Mouse (Mus musculus) neutrophil, adult 59 days (primary cell): ENCODE measurements around the gene Hist2h4. TPM values are rescaled to one million over a fixed set of nuclear protein-coding genes. Genes with fewer than 3 reads are reported as not detected.

ENCODE experiments used
- total RNA-seq, 2 experiments: library from RNA; stranded (reverse); gene quantifications; 1 replicate in 1 of 2; 2 replicates in 1 of 2; pipeline ENCODE4 v1.2.4; 2023

The Hist2h4 gene
- 100 to 1,000 TPM; 249 to 250 TPM for total RNA-seq

DNA sequence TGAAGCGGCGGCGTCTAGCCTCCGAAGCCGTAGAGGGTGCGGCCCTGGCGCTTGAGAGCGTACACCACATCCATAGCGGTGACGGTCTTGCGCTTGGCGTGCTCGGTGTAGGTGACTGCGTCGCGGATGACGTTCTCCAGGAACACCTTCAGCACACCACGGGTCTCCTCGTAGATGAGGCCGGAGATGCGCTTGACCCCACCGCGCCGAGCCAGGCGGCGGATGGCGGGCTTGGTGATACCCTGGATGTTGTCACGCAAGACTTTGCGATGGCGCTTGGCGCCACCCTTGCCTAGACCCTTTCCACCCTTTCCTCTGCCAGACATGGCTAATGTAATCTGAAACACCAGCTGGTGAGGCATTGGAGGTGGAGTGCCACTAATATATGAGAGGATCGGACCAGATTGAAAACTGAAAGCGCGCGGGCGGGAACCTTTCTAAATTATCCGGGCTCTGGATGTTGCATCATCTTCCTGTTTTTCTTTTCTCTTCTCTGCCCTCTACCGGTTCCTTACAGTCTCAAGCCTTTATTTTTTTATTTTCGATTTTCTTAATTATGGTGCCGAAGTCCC, at the start of gene Hist2h4:
Hist2h4 (minus strand) TSS at position 333 of the 572 bp plus-strand sequence.

DNA sequence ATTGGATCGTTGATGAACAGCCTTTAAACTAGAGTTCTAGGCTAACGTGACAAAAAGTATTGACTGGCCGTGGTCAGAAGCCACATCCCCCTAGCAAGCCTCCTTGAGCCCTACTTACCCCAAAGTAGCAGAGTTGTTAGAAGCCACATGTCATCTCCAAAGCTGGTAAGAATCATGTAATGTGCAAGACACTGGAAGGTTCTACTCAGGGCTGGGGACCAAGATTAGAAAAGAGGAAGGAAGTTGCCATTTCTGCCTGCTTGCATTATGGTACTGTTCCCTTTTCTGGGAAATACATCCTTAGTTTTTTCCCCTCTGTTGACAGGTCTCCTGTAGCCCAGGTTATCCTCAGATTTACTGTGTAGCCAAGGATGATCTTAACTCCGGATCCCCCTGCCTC, 30.7 kb upstream of the Hist2h4 start, which contains the start of gene Fcgr1:
Fcgr1 (minus strand) TSS at position 183 of the 400 bp plus-strand sequence.

DNA sequence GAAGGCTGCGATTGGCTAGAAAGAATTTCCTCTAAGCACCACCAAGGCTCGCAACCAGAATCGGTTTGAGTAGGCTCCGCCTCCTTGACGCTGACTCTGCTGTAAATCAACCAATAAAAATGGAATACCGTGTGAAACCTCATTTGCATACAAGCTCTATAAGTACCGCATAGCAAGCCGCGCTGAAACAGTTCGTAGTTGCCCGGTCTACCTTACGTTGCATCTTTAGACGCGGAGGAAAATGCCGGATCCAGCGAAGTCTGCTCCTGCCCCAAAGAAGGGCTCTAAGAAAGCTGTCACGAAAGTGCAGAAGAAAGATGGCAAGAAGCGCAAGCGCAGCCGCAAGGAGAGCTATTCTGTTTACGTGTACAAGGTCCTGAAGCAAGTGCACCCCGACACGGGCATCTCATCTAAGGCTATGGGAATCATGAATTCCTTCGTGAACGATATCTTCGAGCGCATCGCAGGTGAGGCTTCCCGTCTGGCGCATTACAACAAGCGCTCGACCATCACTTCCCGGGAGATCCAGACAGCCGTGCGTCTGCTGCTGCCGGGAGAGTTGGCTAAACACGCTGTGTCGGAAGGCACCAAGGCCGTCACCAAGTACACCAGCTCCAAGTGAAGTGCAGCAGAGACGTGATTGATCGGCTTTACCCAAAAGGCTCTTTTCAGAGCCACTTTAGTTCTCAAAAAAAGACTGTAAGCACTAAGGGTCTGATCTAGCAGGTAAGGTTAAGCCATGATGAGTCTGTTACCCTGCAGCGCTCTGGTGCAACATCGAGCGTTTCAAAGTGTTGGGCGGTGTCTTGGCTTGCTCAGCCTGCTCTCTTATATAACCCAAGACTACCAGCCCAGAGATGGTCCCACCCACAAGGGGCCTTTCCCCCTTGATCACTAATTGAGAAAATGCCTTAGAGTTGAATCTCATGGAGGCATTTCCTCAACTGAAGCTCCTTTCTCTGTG, 6.7 kb upstream of the Hist2h4 start, which contains the start of gene Hist2h2bb:
Hist2h2bb (plus strand) TSS at position 242 of the 964 bp plus-strand sequence.

DNA sequence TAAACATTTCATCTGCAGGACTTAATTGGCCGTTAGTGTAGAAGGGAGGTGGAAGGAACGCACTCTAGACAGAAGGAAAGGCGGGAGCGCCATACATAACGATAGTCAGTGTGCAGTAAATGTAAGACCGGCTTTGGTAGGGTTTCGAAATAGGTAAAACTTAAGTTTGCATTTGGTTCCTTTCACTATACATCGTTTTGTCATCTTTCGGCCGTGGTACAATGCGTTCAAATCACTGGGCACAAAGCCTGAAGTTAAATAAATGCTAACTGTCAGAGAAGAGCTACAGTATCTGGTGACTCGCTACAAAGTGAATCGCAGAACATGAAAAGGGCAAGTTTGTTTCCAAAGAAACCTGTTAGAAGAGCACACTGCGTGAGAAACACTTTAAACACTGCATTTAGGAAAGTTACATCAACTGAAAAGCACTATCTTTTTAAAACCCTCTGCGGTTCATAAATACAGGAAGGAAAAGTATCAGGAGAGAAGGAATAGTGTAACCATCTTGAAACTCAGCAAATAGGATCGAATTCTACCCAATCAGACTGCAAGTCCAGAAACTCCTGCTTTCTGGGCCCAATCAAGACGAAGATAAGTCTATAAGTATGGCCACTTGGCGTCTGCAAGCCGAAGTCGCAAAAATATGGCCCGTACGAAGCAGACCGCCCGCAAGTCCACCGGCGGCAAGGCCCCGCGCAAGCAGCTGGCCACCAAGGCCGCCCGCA, 5.1 kb upstream of the Hist2h4 start, which contains the start of gene Hist2h3b:
Hist2h3b (plus strand) TSS at position 604 of the 725 bp plus-strand sequence.

DNA sequence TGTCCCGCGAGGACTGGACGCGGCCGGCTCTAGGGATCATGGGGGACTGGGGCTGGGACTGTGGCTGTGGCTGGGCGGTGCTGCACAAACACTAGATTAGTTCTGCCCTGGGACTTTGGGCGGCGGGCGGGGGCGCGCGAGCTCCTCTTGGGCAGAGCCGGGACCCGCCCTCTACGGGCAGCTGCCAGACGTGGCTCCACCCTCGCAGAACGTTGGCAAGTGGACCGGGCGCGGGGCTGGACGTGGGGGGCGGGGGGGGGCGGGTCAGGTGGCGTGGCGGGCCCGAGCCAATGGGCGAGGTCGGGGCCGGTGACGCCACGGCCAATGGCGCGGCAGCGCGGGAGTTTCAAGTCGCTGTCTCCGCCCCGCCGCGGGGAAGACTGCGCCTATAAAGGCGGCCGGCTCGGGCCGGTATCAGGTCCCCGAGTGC, 16.7 kb downstream of the Hist2h4 start, which contains the start of gene Hist2h3c1:
Hist2h3c1 (plus strand) TSS at position 259 of the 430 bp plus-strand sequence.

DNA sequence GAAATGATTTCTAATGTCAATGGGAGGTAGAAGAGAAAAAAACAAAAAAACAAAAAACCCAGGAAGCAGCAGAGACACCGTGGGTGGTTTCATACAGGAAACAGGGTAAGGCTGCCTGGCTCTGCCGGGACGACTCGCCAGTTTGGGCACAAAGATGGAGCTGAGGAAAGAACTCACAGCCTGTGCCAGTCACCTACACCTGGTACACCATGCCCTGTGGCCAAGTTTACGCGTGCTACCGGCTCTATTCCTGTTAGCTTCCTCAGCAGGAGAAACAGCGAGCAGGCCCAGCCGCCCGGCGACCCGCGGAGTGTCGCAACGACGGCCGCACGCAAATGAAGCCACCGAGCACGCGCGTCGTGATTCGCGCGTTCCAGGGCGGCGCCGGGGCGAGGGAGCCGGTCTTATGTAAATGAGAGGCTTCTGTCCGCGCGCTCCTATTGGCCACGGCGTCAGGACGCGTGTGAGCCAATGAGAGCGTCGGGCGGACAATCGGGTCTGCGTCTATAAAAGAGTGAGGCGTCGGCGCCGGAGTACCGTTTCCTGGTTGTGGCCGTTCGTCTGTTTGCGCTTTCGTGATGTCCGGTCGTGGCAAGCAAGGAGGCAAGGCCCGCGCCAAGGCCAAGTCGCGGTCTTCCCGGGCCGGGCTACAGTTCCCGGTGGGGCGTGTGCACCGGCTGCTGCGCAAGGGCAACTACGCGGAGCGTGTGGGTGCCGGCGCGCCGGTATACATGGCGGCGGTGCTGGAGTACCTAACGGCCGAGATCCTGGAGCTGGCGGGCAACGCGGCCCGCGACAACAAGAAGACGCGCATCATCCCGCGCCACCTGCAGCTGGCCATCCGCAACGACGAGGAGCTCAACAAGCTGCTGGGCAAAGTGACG, 17.9 kb downstream of the Hist2h4 start, which contains the start of gene Hist2h2aa1:
Hist2h2aa1 (plus strand) TSS at position 495 of the 884 bp plus-strand sequence.

DNA sequence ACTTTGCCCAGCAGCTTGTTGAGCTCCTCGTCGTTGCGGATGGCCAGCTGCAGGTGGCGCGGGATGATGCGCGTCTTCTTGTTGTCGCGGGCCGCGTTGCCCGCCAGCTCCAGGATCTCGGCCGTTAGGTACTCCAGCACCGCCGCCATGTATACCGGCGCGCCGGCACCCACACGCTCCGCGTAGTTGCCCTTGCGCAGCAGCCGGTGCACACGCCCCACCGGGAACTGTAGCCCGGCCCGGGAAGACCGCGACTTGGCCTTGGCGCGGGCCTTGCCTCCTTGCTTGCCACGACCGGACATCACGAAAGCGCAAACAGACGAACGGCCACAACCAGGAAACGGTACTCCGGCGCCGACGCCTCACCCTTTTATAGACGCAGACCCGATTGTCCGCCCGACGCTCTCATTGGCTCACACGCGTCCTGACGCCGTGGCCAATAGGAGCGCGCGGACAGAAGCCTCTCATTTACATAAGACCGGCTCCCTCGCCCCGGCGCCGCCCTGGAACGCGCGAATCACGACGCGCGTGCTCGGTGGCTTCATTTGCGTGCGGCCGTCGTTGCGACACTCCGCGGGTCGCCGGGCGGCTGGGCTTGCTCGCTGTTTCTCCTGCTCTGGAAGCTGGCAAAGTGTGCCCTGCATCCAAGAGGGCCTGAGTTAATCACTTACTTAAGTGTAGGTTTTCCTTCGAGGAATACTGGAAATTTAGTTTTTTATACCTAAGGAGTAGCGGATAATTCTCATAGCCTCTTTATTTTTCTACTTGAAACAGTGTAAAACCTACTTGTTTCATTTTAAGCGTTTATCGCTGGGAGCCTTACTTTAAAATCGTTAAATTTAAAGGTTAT, 22.9 kb downstream of the Hist2h4 start, which contains the start of gene Hist2h2aa2:
Hist2h2aa2 (minus strand) TSS at position 328 of the 850 bp plus-strand sequence.

DNA sequence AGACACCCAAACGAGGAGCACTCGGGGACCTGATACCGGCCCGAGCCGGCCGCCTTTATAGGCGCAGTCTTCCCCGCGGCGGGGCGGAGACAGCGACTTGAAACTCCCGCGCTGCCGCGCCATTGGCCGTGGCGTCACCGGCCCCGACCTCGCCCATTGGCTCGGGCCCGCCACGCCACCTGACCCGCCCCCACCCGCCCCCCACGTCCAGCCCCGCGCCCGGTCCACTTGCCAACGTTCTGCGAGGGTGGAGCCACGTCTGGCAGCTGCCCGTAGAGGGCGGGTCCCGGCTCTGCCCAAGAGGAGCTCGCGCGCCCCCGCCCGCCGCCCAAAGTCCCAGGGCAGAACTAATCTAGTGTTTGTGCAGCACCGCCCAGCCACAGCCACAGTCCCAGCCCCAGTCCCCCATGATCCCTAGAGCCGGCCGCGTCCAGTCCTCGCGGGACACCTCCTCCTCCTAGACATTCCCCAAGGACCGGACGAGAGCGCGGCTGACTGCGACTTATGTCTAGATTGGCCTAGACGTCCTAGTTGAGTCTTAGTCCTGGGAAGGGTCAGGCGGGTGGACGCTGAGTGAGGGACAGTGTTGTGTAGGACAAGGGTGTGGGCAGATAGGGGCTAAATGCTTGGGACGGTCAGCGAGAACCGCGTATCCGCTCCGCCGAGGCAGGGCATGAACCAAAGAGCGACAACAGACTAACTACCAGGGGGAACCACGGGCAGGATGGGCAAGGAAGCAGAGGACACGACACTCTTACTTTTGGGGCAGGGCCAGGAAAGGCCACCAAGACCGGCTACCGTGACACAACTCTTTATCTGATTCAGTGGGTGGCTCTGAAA, 23.9 kb downstream of the Hist2h4 start, which contains the start of gene Hist2h3c2:
Hist2h3c2 (minus strand) TSS at position 174 of the 840 bp plus-strand sequence.

DNA sequence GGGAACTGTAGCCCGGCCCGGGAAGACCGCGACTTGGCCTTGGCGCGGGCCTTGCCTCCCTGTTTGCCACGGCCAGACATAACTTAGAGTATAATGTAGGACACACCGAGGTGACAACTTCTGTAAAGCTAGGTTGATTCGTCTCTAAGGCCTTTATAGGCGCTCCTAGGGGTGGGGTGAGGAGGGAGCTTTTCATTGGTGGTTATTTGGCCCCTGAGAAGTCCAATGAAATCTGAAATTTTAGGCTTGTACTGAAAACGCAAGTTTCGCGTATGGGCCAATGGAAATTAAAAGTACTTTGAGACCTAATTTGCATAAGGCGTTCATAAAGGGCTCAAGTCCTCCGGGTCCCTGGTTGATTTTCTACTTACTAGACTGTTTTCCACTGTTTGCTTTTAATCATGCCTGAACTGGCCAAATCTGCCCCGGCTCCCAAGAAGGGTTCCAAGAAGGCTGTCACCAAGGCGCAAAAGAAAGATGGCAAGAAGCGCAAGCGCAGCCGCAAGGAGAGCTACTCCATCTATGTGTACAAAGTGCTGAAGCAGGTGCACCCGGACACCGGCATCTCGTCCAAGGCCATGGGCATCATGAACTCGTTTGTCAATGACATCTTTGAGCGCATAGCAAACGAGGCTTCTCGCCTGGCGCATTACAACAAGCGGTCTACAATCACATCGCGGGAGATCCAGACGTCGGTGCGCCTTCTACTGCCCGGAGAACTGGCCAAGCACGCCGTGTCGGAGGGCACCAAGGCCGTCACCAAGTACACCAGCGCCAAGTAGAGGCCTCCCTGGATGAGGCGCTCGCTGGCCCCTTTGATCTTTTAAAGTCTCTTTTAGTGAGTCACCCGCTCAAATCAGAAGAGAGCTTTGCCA, 42.1 kb downstream of the Hist2h4 start, which contains the start of the genes Hist2h2ac and Hist2h2be:
Hist2h2ac (minus strand) TSS at position 116 of the 875 bp plus-strand sequence.
Hist2h2be (plus strand) TSS at position 355 of the 875 bp plus-strand sequence.

DNA sequence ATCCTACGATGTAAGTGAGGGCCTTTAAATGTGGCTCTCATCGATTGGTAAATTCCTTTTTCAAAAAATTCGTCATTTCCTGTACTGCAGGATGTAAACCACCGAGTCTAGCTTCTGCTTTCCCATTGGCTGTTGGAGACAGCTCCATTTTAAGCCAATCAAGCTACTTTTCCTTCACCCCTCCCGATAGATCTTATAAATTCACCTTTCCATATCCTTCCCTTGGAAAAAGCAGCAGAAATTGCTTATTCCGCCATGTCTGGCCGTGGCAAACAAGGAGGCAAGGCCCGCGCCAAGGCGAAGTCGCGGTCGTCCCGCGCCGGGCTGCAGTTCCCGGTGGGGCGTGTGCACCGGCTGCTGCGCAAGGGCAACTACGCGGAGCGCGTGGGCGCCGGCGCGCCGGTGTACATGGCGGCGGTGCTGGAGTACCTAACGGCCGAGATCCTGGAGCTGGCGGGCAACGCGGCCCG, 43.4 kb downstream of the Hist2h4 start, which contains the start of the genes Bola1 and Hist2h2ab:
Bola1 (minus strand) TSS at position 49 of the 470 bp plus-strand sequence.
Hist2h2ab (plus strand) TSS at position 205 of the 470 bp plus-strand sequence.

Other genes starting within 250 kb of the Hist2h4 start
- gene Vps45, start 204.8 kb downstream of the Hist2h4 start, total RNA-seq: 10 to 100 TPM; 16.1 to 22.9 TPM
- gene Otud7b, start 158.8 kb downstream of the Hist2h4 start, total RNA-seq: 10 to 100 TPM; 14.0 to 20.9 TPM
- under 1 TPM in 1 of 2 experiments, not detected in 1; 0.49 TPM for gene Mtmr11, start 101.3 kb downstream of the Hist2h4 start, total RNA-seq
- 10 to 100 TPM; 45.7 to 50.8 TPM for gene Sf3b4, start 91.0 kb downstream of the Hist2h4 start, total RNA-seq
- gene Sv2a, start 82.2 kb downstream of the Hist2h4 start, total RNA-seq: under 1 TPM; 0.07 to 0.64 TPM
- gene Bola1, start 43.6 kb downstream of the Hist2h4 start, total RNA-seq: 1 to 10 TPM; 5.7 to 5.8 TPM
- 10 to 100 TPM; 17.4 to 21.4 TPM for gene Hist2h2ab, start 43.4 kb downstream of the Hist2h4 start, total RNA-seq
- gene Hist2h2ac, start 42.4 kb downstream of the Hist2h4 start, total RNA-seq: 100 to 1,000 TPM; 338 to 339 TPM
- gene Hist2h2be, start 42.2 kb downstream of the Hist2h4 start, total RNA-seq: 1 to 10 TPM; 2.6 to 3.5 TPM
- gene Hist2h3c2, start 24.2 kb downstream of the Hist2h4 start, total RNA-seq: 100 to 1,000 TPM; 451 to 486 TPM
- gene Hist2h2aa2, start 23.0 kb downstream of the Hist2h4 start, total RNA-seq: 1,000 to 10,000 TPM; 2,817 to 3,247 TPM
- 10 to 100 TPM in 1 of 2 experiments, 1 to 10 TPM in 1; 10.0 to 41.5 TPM for gene Hist2h2aa1, start 17.8 kb downstream of the Hist2h4 start, total RNA-seq
- gene Hist2h3c1, start 16.6 kb downstream of the Hist2h4 start, total RNA-seq: not detected
- gene Hist2h3b, start 5.3 kb upstream of the Hist2h4 start, total RNA-seq: 1,000 to 10,000 TPM; 2,116 to 2,242 TPM
- gene Hist2h2bb, start 6.4 kb upstream of the Hist2h4 start, total RNA-seq: 1,000 to 10,000 TPM; 1,687 to 1,847 TPM
- gene Fcgr1, start 30.7 kb upstream of the Hist2h4 start, total RNA-seq: 1 to 10 TPM; 1.9 to 3.0 TPM
- not detected for gene BC107364, start 189.0 kb upstream of the Hist2h4 start, total RNA-seq